16 mouse cellular contexts compared by ENCODE assay signal in genomic region chr14:28043095-28043494, GRCm38 (mm10).
A peak's percentile ranks its signal among the peaks of the same experiment; 100 is the strongest.
DNase-seq lines count a peak whose midpoint lies in the region; ATAC-seq and TF ChIP-seq lines count a peak whose summit lies in the region.
"Had no signal": no experiment of that assay in that cellular context is flagged by ENCODE, and none has a peak within 500 bp of the region (broad histone marks: within the 10 kb centered on the region; RNA-seq: fewer than 3 reads in every experiment).

No protein-coding gene starts in this region.

- H3K36me3 ChIP-seq in kidney, postnatal 0 days (ENCODE audit: insufficient read depth, low read length): no peaks in the 10 kb centered on the region
- H3K36me3 ChIP-seq in embryonic facial prominence, embryonic 10.5 days (replicated peaks): no peaks in the 10 kb centered on the region
- no peaks in the 10 kb centered on the region for H3K36me3 ChIP-seq in limb, embryonic 10.5 days
- H3K36me3 ChIP-seq: heart, embryonic 10.5 days; lung, embryonic 15.5 days had no signal

- no peaks in the 10 kb centered on the region for H3K4me1 ChIP-seq in kidney, postnatal 0 days (replicated peaks; ENCODE audit: insufficient read depth, low read length)
- peaks cover 15% of the 10 kb centered on the region for H3K4me1 ChIP-seq in embryonic facial prominence, embryonic 10.5 days
- peaks cover 10% of the 10 kb centered on the region for H3K4me1 ChIP-seq in limb, embryonic 10.5 days
- H3K4me1 ChIP-seq: heart, embryonic 10.5 days; lung, embryonic 15.5 days had no signal

- no peak overlapping the region for H3K9ac ChIP-seq in kidney, postnatal 0 days (ENCODE audit: low read depth, low read length)
- H3K9ac ChIP-seq: lung, embryonic 15.5 days had no signal

- DNase-seq in heart, adult 11 months: peak; percentile 92
- no peak for DNase-seq in heart, postnatal 4 days
- peak; percentile 62 for DNase-seq in kidney, postnatal 0 days (ENCODE audit: low spot score)
- DNase-seq in kidney, adult 8-10 months: no peak
- no peak for DNase-seq in embryonic facial prominence, embryonic 10.5 days (ENCODE audit: low spot score)
- DNase-seq in limb, embryonic 10.5 days (ENCODE audit: low spot score): no peak
- no peak for DNase-seq in right cerebral cortex, postnatal 4 days
- DNase-seq: adrenal gland, postnatal 25 days; B cell, adult 2 months; cerebellum, postnatal 36 days; gastrocnemius, postnatal 10 days; thymus, postnatal 14 days had no signal

- WGBS in kidney, postnatal 0 days: 49% methylated on average over 4 of the region's 4 CpGs
- 63% methylated on average over 4 of the region's 4 CpGs for WGBS in embryonic facial prominence, embryonic 10.5 days
- 56% methylated on average over 4 of the region's 4 CpGs for WGBS in limb, embryonic 10.5 days

- H3K27me3 ChIP-seq in kidney, postnatal 0 days (ENCODE audit: insufficient read depth, low read length): no peaks in the 10 kb centered on the region
- H3K27me3 ChIP-seq in embryonic facial prominence, embryonic 10.5 days (replicated peaks; ENCODE audit: low read depth, poor library complexity, severe bottlenecking): no peaks in the 10 kb centered on the region
- H3K27me3 ChIP-seq in limb, embryonic 10.5 days (ENCODE audit: low read depth, poor library complexity, severe bottlenecking): no peaks in the 10 kb centered on the region
- H3K27me3 ChIP-seq: lung, embryonic 15.5 days had no signal

- no peaks in the 10 kb centered on the region for H3K9me3 ChIP-seq in kidney, postnatal 0 days (replicated peaks; ENCODE audit: low read length)
- H3K9me3 ChIP-seq in embryonic facial prominence, embryonic 10.5 days: no peaks in the 10 kb centered on the region
- no peaks in the 10 kb centered on the region for H3K9me3 ChIP-seq in limb, embryonic 10.5 days (replicated peaks)
- H3K9me3 ChIP-seq: heart, embryonic 10.5 days; lung, embryonic 15.5 days had no signal

- no peak for TF ChIP-seq CTCF in kidney, postnatal 0 days (IDR thresholded peaks at IDR 0.05; ENCODE audit: low read depth)

- no peak overlapping the region for H3K4me2 ChIP-seq in kidney, postnatal 0 days (ENCODE audit: low read length)
- H3K4me2 ChIP-seq: lung, embryonic 15.5 days had no signal

- no peak for ATAC-seq in kidney, postnatal 0 days (replicated peaks; ENCODE audit: low FRiP score, low read depth)
- no peak for ATAC-seq in activated CD4-positive, CD25-positive, alpha-beta regulatory T cell, adult 4 months
- ATAC-seq: inflammation-experienced regulatory T-cells, adult 6 months had no signal

- H3K27ac ChIP-seq in kidney, postnatal 0 days: no peak overlapping the region
- 0 out of 2 replicates have a peak overlapping the region, but pooled peaks have one; percentile 37 for H3K27ac ChIP-seq in embryonic facial prominence, embryonic 10.5 days (replicated peaks)
- H3K27ac ChIP-seq in limb, embryonic 10.5 days: peak overlapping the region; percentile 11; the same call in 1 of the 2 replicates
- H3K27ac ChIP-seq: heart, embryonic 10.5 days; lung, embryonic 15.5 days had no signal

- no peak overlapping the region for H3K4me3 ChIP-seq in kidney, postnatal 0 days (replicated peaks; ENCODE audit: low read depth, low read length)
- H3K4me3 ChIP-seq in embryonic facial prominence, embryonic 10.5 days: no peak overlapping the region
- H3K4me3 ChIP-seq in limb, embryonic 10.5 days: no peak overlapping the region
- H3K4me3 ChIP-seq: heart, embryonic 10.5 days; lung, embryonic 15.5 days had no signal

Comparison
In these comparisons a context has a peak if more than half of its experiments do, and no peak if none do; other contexts are left out.
1. DNase-seq: peak in heart, adult 11 months (single experiment) and kidney, postnatal 0 days (single experiment); none in heart, postnatal 4 days (single experiment), kidney, adult 8-10 months (0 of 2), embryonic facial prominence, embryonic 10.5 days (single experiment), limb, embryonic 10.5 days (single experiment) and right cerebral cortex, postnatal 4 days (single experiment).